Mouse (Mus musculus) bone marrow, adult 2 months (tissue): ENCODE measurements around the gene Pdzrn3.

ENCODE experiments used
- CTCF ChIP-seq: fragments of 200-500 bp; IDR thresholded peaks from 2 replicates; pipeline ENCODE4 v1.5.1; 2011; ENCODE audit warnings: low read length, control low read depth; ENCODE audit not compliant: control insufficient read depth, insufficient read depth
- POLR2A ChIP-seq: fragments of 200-500 bp; IDR thresholded peaks from 2 replicates; pipeline ENCODE4 v1.6.1; 2011; ENCODE audit warnings: low read depth, mild to moderate bottlenecking, control low read depth, low read length, borderline replicate concordance; ENCODE audit not compliant: control insufficient read depth

- no peak for TF ChIP-seq POLR2A
- TF ChIP-seq CTCF = no peak
Measured at GRCm38 (mm10) chr6:101284368-101284955, 93.2 kb downstream of the Pdzrn3 start.
